Mouse (Mus musculus) left cerebral cortex, adult 2 months (tissue): Measurements from ENCODE around the gene Ptprn2. TPM values are rescaled to one million over a fixed set of nuclear protein-coding genes. Genes with fewer than 3 reads are reported as not detected.

Experiments
- DNase-seq, 2 experiments: peaks; one replicate each; pipeline ENCODE4 v3.0.0; 2021 to 2022; ENCODE audit warnings: low spot score in 2 of 2, mixed read lengths in 1 of 2; ENCODE audit errors: extremely low spot score in 1 of 2
- H3K27ac ChIP-seq: fragments of 200-600 bp; 2 replicates; pipeline ENCODE4 v1.8.1; 2022
- H3K4me3 ChIP-seq: fragments of 200-600 bp; 2 replicates; pipeline ENCODE4 v1.8.1; 2022
- CTCF ChIP-seq: fragments of 200-600 bp; IDR thresholded peaks from 2 replicates; pipeline ENCODE4 v1.8.1; 2022; ENCODE audit warnings: antibody characterized with exemption, mild to moderate bottlenecking, moderate library complexity
- intact Hi-C: fragments of 180-260 bp; cut with DNase I; formaldehyde crosslinking; loops from one replicate; pipeline ENCODE4 v1.15.1; 2025
- microRNA-seq, 2 experiments: library from miRNA; unstranded; fragments of <30 nt; microRNA quantifications; one replicate each; pipeline ENCODE4 v1.2.0; 2021
- total RNA-seq, 2 experiments: library from RNA; stranded (reverse); gene quantifications; 2 replicates each; pipeline ENCODE4 v1.2.3; 2021

The Ptprn2 gene
- total RNA-seq, 2 experiments from 2014 or later: 339 to 346 TPM

DNA sequence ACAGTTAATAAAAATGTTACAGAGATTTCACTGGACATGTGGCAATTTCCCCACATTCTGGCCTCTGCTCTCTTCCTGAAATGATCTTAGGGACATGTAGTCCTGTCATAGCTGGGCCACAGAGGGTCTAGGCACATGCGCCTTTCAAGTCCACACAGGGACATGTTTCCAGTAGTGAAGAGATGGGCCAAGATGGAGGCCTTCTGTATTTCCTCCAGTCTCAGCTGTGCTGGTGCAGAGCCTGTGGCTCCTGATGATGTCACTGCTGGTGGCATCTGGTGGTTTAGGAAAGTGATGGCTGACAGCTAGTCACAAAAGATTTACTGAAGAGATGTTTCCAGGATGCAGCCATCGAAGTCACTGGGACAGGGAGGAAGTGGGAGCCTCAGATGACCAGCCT lies 797.1 kb downstream of the Ptprn2 start:
- TF ChIP-seq CTCF: no peak
- Histone ChIP-seq H3K4me3 (no peak overlapping the region), H3K27ac (no peak overlapping the region)
- intact Hi-C loops: no loop called here
- no peak for DNase-seq

- no peak overlapping the region for H3K27ac ChIP-seq
Observed at GRCm38 (mm10) chr12:117287456-117287855, 801.9 kb downstream of the Ptprn2 start.

GRCm38 (mm10) chr12:117291943-117292342 lies 806.4 kb downstream of the Ptprn2 start:
- Histone ChIP-seq H3K4me3 (no peak overlapping the region), H3K27ac (0 out of 2 replicates have a peak overlapping the region, but pooled peaks have one; percentile 42)
- DNase-seq: no peak
- intact Hi-C loops: no loop called here
- TF ChIP-seq CTCF: no peak

More at GRCm38 (mm10) chr12:117287456-117287855, 801.9 kb downstream of the Ptprn2 start:
- no peak overlapping the region for H3K4me3 ChIP-seq
- no peak for TF ChIP-seq CTCF
- intact Hi-C loops: no loop called here
- no peak for DNase-seq

- intact Hi-C loops: no loop called here
- Histone ChIP-seq H3K4me3 (no peak overlapping the region), H3K27ac (no peak overlapping the region)
- TF ChIP-seq CTCF: no peak
- no peak for DNase-seq
Observed at GRCm38 (mm10) chr12:117296792-117297191, 811.3 kb downstream of the Ptprn2 start.

DNA sequence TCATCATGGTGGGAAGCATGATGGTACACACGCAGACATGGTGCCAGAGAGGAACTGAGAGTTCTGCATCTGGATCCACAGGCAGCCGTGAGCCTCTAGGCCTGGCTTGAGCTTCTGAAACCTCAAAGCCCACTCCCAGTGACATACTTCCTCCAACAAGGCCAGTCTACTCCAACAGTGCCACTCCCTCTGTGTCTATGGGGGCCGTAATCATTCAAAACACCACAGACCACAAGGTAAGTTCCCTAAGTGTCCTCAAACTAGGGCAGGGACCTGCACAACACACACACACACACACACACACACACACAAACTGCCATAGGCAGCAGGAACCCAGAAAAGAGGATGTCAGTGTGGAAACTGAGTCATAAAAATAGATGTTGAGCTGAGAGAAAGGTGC lies 813.6 kb downstream of the Ptprn2 start:
- Histone ChIP-seq H3K4me3 (no peak overlapping the region), H3K27ac (no peak overlapping the region)
- intact Hi-C loops: no loop called here
- DNase-seq: no peak
- TF ChIP-seq CTCF: no peak

GRCm38 (mm10) chr12:117304751-117305624 lies 819.5 kb downstream of the Ptprn2 start:
- Histone ChIP-seq H3K4me3 (no peak overlapping the region), H3K27ac (no peak overlapping the region)
- no peak for DNase-seq
- TF ChIP-seq CTCF: no peak
- intact Hi-C loops: no loop called here

- H3K4me3 ChIP-seq: no peak overlapping the region
- intact Hi-C loops: no loop called here
- TF ChIP-seq CTCF: no peak
- no peak for DNase-seq
- H3K27ac ChIP-seq: no peak overlapping the region
Observed at GRCm38 (mm10) chr12:117305625-117306105, 820.1 kb downstream of the Ptprn2 start.

DNA sequence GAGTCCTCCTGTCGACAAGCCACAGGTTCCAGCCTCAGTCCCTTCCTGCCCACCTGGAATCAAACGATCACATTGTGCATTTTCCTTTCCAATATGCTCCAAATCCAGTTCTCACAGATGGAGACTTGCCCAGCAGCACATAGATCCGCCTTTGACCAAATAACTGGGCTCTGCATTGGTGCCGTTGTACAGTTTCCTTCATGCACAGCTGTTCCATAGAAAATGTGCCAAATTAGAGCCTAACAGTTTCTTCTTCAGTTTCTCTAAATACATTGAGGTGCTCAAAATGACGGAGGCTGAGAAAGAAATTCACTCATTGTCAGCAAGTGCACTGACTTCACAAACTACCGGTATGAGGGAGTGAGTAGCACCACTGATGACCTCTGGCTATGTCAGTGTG lies 826.6 kb downstream of the Ptprn2 start:
- H3K27ac ChIP-seq: no peak overlapping the region
- DNase-seq: no peak
- TF ChIP-seq CTCF: no peak
- no peak overlapping the region for H3K4me3 ChIP-seq
- intact Hi-C loops: no loop called here

- no peak overlapping the region for H3K27ac ChIP-seq
- TF ChIP-seq CTCF: no peak
- intact Hi-C loops: no loop called here
Observed at GRCm38 (mm10) chr12:117314987-117315386, 829.5 kb downstream of the Ptprn2 start.

DNA sequence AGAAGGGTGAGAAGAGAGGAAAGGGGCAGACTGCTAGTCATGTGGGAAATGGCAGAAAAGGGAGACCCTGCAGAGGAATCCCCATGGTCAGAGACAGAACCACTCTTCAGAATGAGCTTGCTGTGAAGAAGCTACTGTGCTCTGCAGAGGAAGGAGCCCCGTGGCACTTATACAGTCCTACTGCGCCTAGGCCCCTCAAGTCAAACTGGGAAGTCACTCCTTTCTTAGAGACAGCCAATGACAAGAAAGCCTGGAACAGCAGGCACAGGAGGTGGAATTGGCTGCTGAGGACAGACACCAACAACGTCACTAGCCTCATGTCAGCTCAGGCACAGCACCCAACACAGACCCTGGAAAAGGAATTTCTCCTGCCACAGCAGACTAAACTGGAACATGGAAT lies 830.1 kb downstream of the Ptprn2 start:
- intact Hi-C loops: no loop called here
- Histone ChIP-seq H3K4me3 (no peak overlapping the region), H3K27ac (no peak overlapping the region)
- DNase-seq: no peak
- no peak for TF ChIP-seq CTCF

More at GRCm38 (mm10) chr12:117314987-117315386, 829.5 kb downstream of the Ptprn2 start:
- no peak for DNase-seq
- H3K4me3 ChIP-seq: no peak overlapping the region

GRCm38 (mm10) chr12:117318229-117318628 lies 832.7 kb downstream of the Ptprn2 start:
- no peak for TF ChIP-seq CTCF
- intact Hi-C loops: no loop called here
- no peak overlapping the region for H3K4me3 ChIP-seq

GRCm38 (mm10) chr12:117323017-117323416 lies 837.5 kb downstream of the Ptprn2 start:
- Histone ChIP-seq H3K27ac (no peak overlapping the region), H3K4me3 (no peak overlapping the region)
- DNase-seq: no peak
- intact Hi-C loops: no loop called here
- no peak for TF ChIP-seq CTCF

More at GRCm38 (mm10) chr12:117318229-117318628, 832.7 kb downstream of the Ptprn2 start:
- no peak for DNase-seq
- no peak overlapping the region for H3K27ac ChIP-seq

Small RNA genes lying within 50 kb of the gene (microRNA-seq; reads per million reads assigned to microRNA genes)
- 321 to 459 reads per million in 2 experiments for gene Mir153

Other genes starting within 250 kb of the Ptprn2 start
- gene Wdr60, start 222.7 kb upstream of the Ptprn2 start, total RNA-seq: 10 to 100 TPM; 20.7 to 21.8 TPM
- not detected for gene Gm11027, start 210.3 kb upstream of the Ptprn2 start, total RNA-seq
- gene Esyt2, start 204.5 kb upstream of the Ptprn2 start, total RNA-seq: 10 to 100 TPM; 55.3 to 58.3 TPM
- 1 to 10 TPM; 5.0 to 5.1 TPM for gene Ncapg2, start 80.3 kb upstream of the Ptprn2 start, total RNA-seq